9 mouse cellular contexts compared by ENCODE assay signal in the genomic region with DNA sequence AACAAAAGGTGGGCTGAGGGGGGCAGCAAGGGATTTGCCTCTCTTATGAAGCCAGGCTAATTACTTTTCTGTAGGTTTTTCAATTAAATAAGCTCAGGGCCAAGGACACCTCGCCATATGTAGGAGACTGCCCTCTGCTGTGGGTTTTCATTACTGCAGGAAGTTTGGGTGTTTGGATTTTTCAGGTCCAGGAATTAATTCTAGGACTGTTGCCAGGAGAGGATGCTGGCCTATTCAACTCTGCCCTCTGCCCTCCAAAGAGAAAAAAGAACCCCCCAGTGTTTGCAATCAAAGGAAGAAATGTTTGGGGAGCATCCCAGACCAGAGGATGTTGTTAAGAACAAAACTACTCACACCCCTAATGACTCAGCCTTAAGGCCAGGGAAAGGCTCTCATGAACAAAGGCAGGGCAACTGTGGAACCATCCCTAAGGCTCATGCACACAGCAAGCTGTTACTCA. TPM values are rescaled to one million over a fixed set of nuclear protein-coding genes. Genes with fewer than 3 reads are reported as not detected.
DNase-seq lines count a peak whose midpoint lies in the region; ATAC-seq and TF ChIP-seq lines count a peak whose summit lies in the region.
"Had no signal": no experiment of that assay in that cellular context is flagged by ENCODE, and none has a peak within 500 bp of the region (broad histone marks: within the 10 kb centered on the region; RNA-seq: fewer than 3 reads in every experiment).

No protein-coding gene starts in this region.

- no peak overlapping the region for H3K4me2 ChIP-seq in liver, embryonic 12.5 days
- no peak overlapping the region for H3K4me2 ChIP-seq in liver, postnatal 0 days (ENCODE audit: low read depth, low read length)
- H3K4me2 ChIP-seq: liver, embryonic 15.5 days had no signal

- no peaks in the 10 kb centered on the region for H3K9me3 ChIP-seq in liver, embryonic 12.5 days (replicated peaks)
- H3K9me3 ChIP-seq in liver, postnatal 0 days (ENCODE audit: low read length) = no peaks in the 10 kb centered on the region
- H3K9me3 ChIP-seq: liver, embryonic 15.5 days had no signal

- no peak for TF ChIP-seq EP300 in liver, postnatal 0 days (IDR thresholded peaks at IDR 0.05; ENCODE audit: low read depth)

- H3K27me3 ChIP-seq in liver, embryonic 12.5 days (replicated peaks) = no peaks in the 10 kb centered on the region
- no peaks in the 10 kb centered on the region for H3K27me3 ChIP-seq in liver, postnatal 0 days (ENCODE audit: insufficient read depth, low read length)
- H3K27me3 ChIP-seq: liver, embryonic 15.5 days had no signal

- no peak for ATAC-seq in liver, embryonic 12.5 days
- no peak for ATAC-seq in liver, postnatal 0 days
- ATAC-seq in CD4-positive, CD25-positive, alpha-beta regulatory T cell, adult 4 months = no peak

- WGBS in liver, embryonic 12.5 days (ENCODE audit: insufficient replicate concordance) = 4% methylated on average over 1 of the region's 1 CpGs
- WGBS in liver, postnatal 0 days (ENCODE audit: insufficient replicate concordance) = 5% methylated on average over 1 of the region's 1 CpGs

- TF ChIP-seq CTCF in cortical plate, adult 2 months (IDR thresholded peaks at IDR 0.05; ENCODE audit: extremely low read depth, insufficient read depth, low read length) = peak; percentile 79
- peak; percentile 69 for TF ChIP-seq CTCF in liver, postnatal 0 days (IDR thresholded peaks at IDR 0.05; ENCODE audit: low read depth)

- H3K4me1 ChIP-seq in liver, embryonic 12.5 days = no peaks in the 10 kb centered on the region
- peaks cover 26% of the 10 kb centered on the region for H3K4me1 ChIP-seq in cortical plate, adult 2 months (ENCODE audit: control insufficient read depth, insufficient read depth, low read length)
- no peaks in the 10 kb centered on the region for H3K4me1 ChIP-seq in liver, postnatal 0 days (ENCODE audit: insufficient read depth)
- H3K4me1 ChIP-seq: liver, embryonic 15.5 days had no signal

- no peak for TF ChIP-seq POLR2A in cortical plate, adult 2 months (IDR thresholded peaks at IDR 0.05; ENCODE audit: extremely low read depth, insufficient read depth, low read length)

- no peaks in the 10 kb centered on the region for H3K36me3 ChIP-seq in liver, embryonic 12.5 days
- H3K36me3 ChIP-seq in liver, postnatal 0 days (replicated peaks; ENCODE audit: insufficient read depth, low read length) = no peaks in the 10 kb centered on the region
- H3K36me3 ChIP-seq: liver, embryonic 15.5 days had no signal

- H3K4me3 ChIP-seq in liver, embryonic 12.5 days = no peak overlapping the region
- H3K4me3 ChIP-seq in cortical plate, adult 2 months (ENCODE audit: insufficient read depth, low read length) = no peak overlapping the region
- H3K4me3 ChIP-seq in liver, postnatal 0 days (ENCODE audit: low read depth, low read length) = no peak overlapping the region
- H3K4me3 ChIP-seq: liver, embryonic 15.5 days had no signal

- no peak overlapping the region for H3K27ac ChIP-seq in liver, embryonic 12.5 days
- peak overlapping the region; percentile 67 for H3K27ac ChIP-seq in cortical plate, adult 2 months (ENCODE audit: insufficient read depth, low read length)
- H3K27ac ChIP-seq in liver, postnatal 0 days (ENCODE audit: low read depth) = no peak overlapping the region
- H3K27ac ChIP-seq: liver, embryonic 15.5 days had no signal

- peak; percentile 17 for DNase-seq in liver
- peak; percentile 87 for DNase-seq in heart, adult 8-10 months (ENCODE audit: low spot score)
- peak; percentile 62 to 89 for DNase-seq in kidney, postnatal 25 days
- DNase-seq in liver, postnatal 0 days = peak; percentile 55
- DNase-seq in ovary, postnatal 14 days (ENCODE audit: low spot score) = peak; percentile 77

- H3K9ac ChIP-seq in liver, embryonic 12.5 days = no peak overlapping the region
- no peak overlapping the region for H3K9ac ChIP-seq in liver, postnatal 0 days (replicated peaks)
- H3K9ac ChIP-seq: liver, embryonic 15.5 days had no signal

RNA-seq across cellular contexts. Expression of gene Prickle2, which starts 40.4 kb away (rescaled TPM):
- 0.51 and 0.56 TPM in 2 replicates for polyA plus RNA-seq in liver, embryonic 12.5 days (2016; fragmentation: Nextera tagmentation; extraction: Ambion mirVana)
- 58.6 and 62.6 TPM in 2 replicates for polyA plus RNA-seq in cortical plate, adult 2 months (2012; rRNA removed)
- total RNA-seq in heart, adult 8-10 months (2022) = 1 to 10 TPM; 4.2 to 5.7 (median 5.1) TPM
- polyA plus RNA-seq in liver, postnatal 0 days (2015; fragmentation: Nextera tagmentation; extraction: Ambion mirVana) = 0.27 and 0.28 TPM in 2 replicates
- under 1 TPM in 1 of 2 experiments, not detected in 1; 0.09 TPM for polyA plus RNA-seq in CD4-positive, CD25-positive, alpha-beta regulatory T cell, adult 4 months (2017; shearing (Covaris generic))

Comparison
In these comparisons a context has a peak if more than half of its experiments do, and no peak if none do; other contexts are left out.
1. DNase-seq: peak in every context shown above with its lines; median percentile 87 in heart, adult 8-10 months; 77 in ovary, postnatal 14 days; 76 in kidney, postnatal 25 days; 55 in liver, postnatal 0 days; 17 in liver.
2. RNA of gene Prickle2, which starts 40.4 kb away (polyA plus RNA-seq): 58.6 to 62.6 TPM in cortical plate, adult 2 months; 0.51 to 0.56 TPM in liver, embryonic 12.5 days, 0.27 to 0.28 TPM in liver, postnatal 0 days and 0.09 TPM in CD4-positive, CD25-positive, alpha-beta regulatory T cell, adult 4 months; every median in the first group is over 10 times any median in the second.